Mouse (Mus musculus) hindbrain, embryonic 14.5 days (tissue): ENCODE measurements around the gene Apod. TPM values are rescaled to one million over a fixed set of nuclear protein-coding genes. Genes with fewer than 3 reads are reported as not detected.

Source experiments
- ATAC-seq: fragments of 200-750 bp; cut with Nextera tagmentation; 2 replicates; pipeline ENCODE4 v1.8.0; 2017; ENCODE audit warnings: moderate number of reproducible peaks, mild to moderate bottlenecking, moderate TSS enrichment, moderate library complexity; ENCODE audit not compliant: low FRiP score
- DNase-seq: peaks from one replicate; pipeline ENCODE4 v3.0.0-alpha.2; 2015; ENCODE audit warnings: low spot score
- H3K27ac ChIP-seq: fragments of 300-500 bp; sonication (generic); 2 replicates; pipeline ENCODE4 v1.5.1; 2014; ENCODE audit warnings: mild to moderate bottlenecking, moderate library complexity
- H3K27me3 ChIP-seq: fragments of 300-500 bp; sonication (generic); 2 replicates; pipeline ENCODE4 v1.6.1; 2014; ENCODE audit warnings: mild to moderate bottlenecking, low read length, mixed read lengths; ENCODE audit not compliant: control insufficient read depth, insufficient read depth
- H3K36me3 ChIP-seq: fragments of 300-500 bp; sonication (generic); replicated peaks from 2 replicates; pipeline ENCODE4 v1.6.1; 2014; ENCODE audit not compliant: control insufficient read depth, insufficient read depth
- H3K4me1 ChIP-seq: fragments of 300-500 bp; sonication (generic); replicated peaks from 2 replicates; pipeline ENCODE4 v1.6.1; 2014; ENCODE audit warnings: antibody characterized with exemption, low read length, mixed read lengths; ENCODE audit not compliant: control insufficient read depth, insufficient read depth
- H3K4me2 ChIP-seq: fragments of 300-500 bp; sonication (generic); replicated peaks from 2 replicates; pipeline ENCODE4 v1.6.1; 2014; ENCODE audit warnings: mild to moderate bottlenecking, moderate library complexity
- H3K4me3 ChIP-seq: fragments of 300-500 bp; sonication (generic); replicated peaks from 2 replicates; pipeline ENCODE4 v1.5.1; 2014; ENCODE audit warnings: mild to moderate bottlenecking, low read length
- H3K9ac ChIP-seq: fragments of 300-500 bp; sonication (generic); 2 replicates; pipeline ENCODE4 v1.6.1; 2014
- H3K9me3 ChIP-seq: fragments of 300-500 bp; sonication (generic); 2 replicates; pipeline ENCODE4 v1.6.1; 2016; ENCODE audit warnings: low read length; ENCODE audit not compliant: control insufficient read depth
- WGBS: fragments of 180-500 bp; shearing (Covaris S2); extraction: QIAGEN DNeasy Blood & Tissue Kit; methylation state at CpG from one replicate; pipeline ENCODE4 v1.1.7; 2014; 5-methylcytosine and 5-hydroxymethylcytosine counted together
- polyA plus RNA-seq: library from polyadenylated mRNA; unstranded; fragments of >200 nt; fragmentation: Nextera tagmentation; extraction: Ambion mirVana; gene quantifications from 2 replicates; pipeline ENCODE4 v1.2.1, GENCODE M21; 2014

The Apod gene
- polyA plus RNA-seq, result 73.7 and 76.7 TPM in 2 replicates

DNA sequence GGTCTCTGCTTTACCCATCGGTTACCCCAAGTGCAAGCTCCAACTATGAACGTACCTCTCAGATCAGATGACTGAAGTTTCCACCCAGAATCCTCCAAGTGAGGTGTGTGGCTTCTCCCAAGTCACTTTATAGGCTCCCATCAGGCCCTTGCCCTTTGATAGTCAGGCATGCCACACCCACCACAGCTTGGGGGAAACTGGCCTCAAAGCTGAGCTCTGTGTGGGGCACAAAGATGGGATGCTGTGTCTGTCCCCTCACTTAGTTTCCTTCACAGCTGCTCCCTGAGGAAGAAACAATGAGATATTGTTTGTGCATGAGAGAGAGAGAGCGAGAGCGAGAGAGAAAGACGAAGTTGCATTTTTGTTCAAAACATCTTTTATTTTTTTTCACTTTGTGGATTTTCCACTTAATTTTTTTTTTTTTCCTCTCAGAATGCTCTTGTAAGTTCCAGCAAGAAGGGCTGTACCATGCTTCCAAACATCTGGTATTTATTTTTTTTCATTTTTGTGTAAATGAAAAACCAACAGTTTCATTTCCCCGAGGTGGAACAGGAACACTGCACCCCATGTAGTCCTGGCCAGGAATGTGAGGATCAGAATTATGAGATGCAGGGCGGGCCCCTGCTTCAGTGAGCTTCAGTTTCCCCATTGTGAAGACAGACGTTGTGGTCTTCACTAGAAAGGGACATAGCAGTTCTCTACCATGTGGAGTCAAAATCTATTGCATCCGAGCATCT lies at the start of gene Apod:
Gene Apod, minus strand, starts transcription at position 312 of the 737 bp plus-strand sequence.
- DNase-seq (no peak), ATAC-seq (no peak)
- 39% methylated on average over 9 of the region's 9 CpGs for WGBS
- 0 out of 2 replicates have a peak within 1 kb of the TSS, but pooled peaks have one; percentile 7 for H3K27ac ChIP-seq
- H3K4me1 ChIP-seq, result no peaks in the 10 kb centered on the region
- H3K9ac ChIP-seq, result no peak within 1 kb of the TSS
- H3K4me2 ChIP-seq, result peak within 1 kb of the TSS; percentile 12; the same call in 1 of the 2 replicates
- H3K9me3 ChIP-seq, result no peaks in the 10 kb centered on the region
- H3K36me3 ChIP-seq, result no peaks in the 10 kb centered on the region
- H3K27me3 ChIP-seq, result no peaks in the 10 kb centered on the region
- no peak within 1 kb of the TSS for H3K4me3 ChIP-seq

GRCm38 (mm10) chr16:31363685-31364436 lies 49.3 kb upstream of the Apod start:
- Histone ChIP-seq H3K4me2 (no peak overlapping the region), H3K9ac (no peak overlapping the region), H3K9me3 (no peaks in the 10 kb centered on the region), H3K4me1 (no peaks in the 10 kb centered on the region), H3K4me3 (no peak overlapping the region), H3K27ac (no peak overlapping the region), H3K27me3 (0 out of 2 replicates have a peak, but pooled peaks cover 4% of the 10 kb centered on the region), H3K36me3 (no peaks in the 10 kb centered on the region)
- DNase-seq (no peak), ATAC-seq (no peak)
- WGBS, result 84% methylated on average over 11 of the region's 11 CpGs

- DNase-seq (no peak), ATAC-seq (no peak)
- H3K9ac ChIP-seq, result no peak overlapping the region
- no peak overlapping the region for H3K4me2 ChIP-seq
- H3K4me3 ChIP-seq, result no peak overlapping the region
- 71% methylated on average over 5 of the region's 5 CpGs for WGBS
- H3K4me1 ChIP-seq, result no peaks in the 10 kb centered on the region
- no peak overlapping the region for H3K27ac ChIP-seq
- H3K36me3 ChIP-seq, result no peaks in the 10 kb centered on the region
- no peaks in the 10 kb centered on the region for H3K9me3 ChIP-seq
- H3K27me3 ChIP-seq, result 0 out of 2 replicates have a peak, but pooled peaks cover 7% of the 10 kb centered on the region
These were observed 44.9 kb upstream of the Apod start for GRCm38 (mm10) chr16:31359542-31359941.

DNA sequence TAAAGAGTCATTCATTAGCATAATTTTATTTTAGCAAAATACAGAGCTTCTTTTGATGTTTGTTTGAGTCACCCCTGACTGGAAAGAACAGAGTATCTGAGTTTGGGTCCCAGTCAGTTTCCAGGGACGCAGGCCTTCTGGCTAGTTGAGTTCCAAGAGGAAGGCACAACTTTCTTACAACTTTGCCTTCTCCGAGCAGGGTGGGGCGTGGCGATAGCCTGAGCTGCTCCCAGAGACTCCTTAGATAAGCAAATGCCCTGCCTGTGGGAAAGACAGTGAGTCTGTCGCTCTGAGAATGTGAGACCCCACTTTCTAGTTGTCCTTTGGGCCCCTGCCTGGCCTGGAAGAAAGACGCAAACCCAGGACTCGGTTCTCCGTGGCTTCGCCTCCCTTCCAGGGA lies 44.4 kb upstream of the Apod start:
- H3K9me3 ChIP-seq, result no peaks in the 10 kb centered on the region
- no peak overlapping the region for H3K27ac ChIP-seq
- ATAC-seq (no peak), DNase-seq (no peak)
- WGBS, result 29% methylated on average over 9 of the region's 9 CpGs
- H3K27me3 ChIP-seq, result 0 out of 2 replicates have a peak, but pooled peaks cover 7% of the 10 kb centered on the region
- H3K9ac ChIP-seq, result no peak overlapping the region
- no peak overlapping the region for H3K4me2 ChIP-seq
- no peaks in the 10 kb centered on the region for H3K4me1 ChIP-seq
- no peak overlapping the region for H3K4me3 ChIP-seq
- H3K36me3 ChIP-seq, result no peaks in the 10 kb centered on the region

GRCm38 (mm10) chr16:31358576-31358975 lies 44.0 kb upstream of the Apod start:
- H3K9ac ChIP-seq, result no peak overlapping the region
- DNase-seq, result no peak
- 0 out of 2 replicates have a peak, but pooled peaks cover 7% of the 10 kb centered on the region for H3K27me3 ChIP-seq
- H3K36me3 ChIP-seq, result no peaks in the 10 kb centered on the region
- no peak overlapping the region for H3K4me2 ChIP-seq
- 37% methylated on average over 15 of the region's 15 CpGs for WGBS
- no peak overlapping the region for H3K27ac ChIP-seq
- H3K4me1 ChIP-seq, result no peaks in the 10 kb centered on the region
- H3K9me3 ChIP-seq, result no peaks in the 10 kb centered on the region
- H3K4me3 ChIP-seq, result no peak overlapping the region
- no peak for ATAC-seq

DNA sequence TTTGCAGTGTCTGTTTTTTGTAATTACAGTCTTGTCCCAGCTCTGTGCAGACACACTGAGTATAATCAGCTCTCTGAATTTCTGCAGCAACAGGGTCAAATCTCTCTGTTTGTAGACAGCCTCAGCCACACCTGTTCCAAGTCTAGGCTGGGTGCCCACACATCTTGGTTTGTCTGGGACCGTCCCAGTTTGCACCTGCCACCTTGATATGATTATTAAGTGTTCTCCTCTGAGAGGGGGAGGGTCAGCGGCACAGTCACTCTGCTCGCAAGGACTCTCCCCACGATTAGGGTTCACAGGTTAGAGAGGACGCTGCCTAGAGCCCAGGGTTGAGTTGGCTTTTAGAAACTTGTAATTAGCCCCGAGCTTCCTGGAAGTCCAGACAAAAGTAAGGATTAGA lies 41.3 kb upstream of the Apod start:
- H3K4me1 ChIP-seq, result no peaks in the 10 kb centered on the region
- 0 out of 2 replicates have a peak, but pooled peaks cover 7% of the 10 kb centered on the region for H3K27me3 ChIP-seq
- H3K4me3 ChIP-seq, result no peak overlapping the region
- no peak overlapping the region for H3K4me2 ChIP-seq
- ATAC-seq, result no peak
- H3K27ac ChIP-seq, result no peak overlapping the region
- no peak for DNase-seq
- 70% methylated on average over 6 of the region's 6 CpGs for WGBS
- no peaks in the 10 kb centered on the region for H3K9me3 ChIP-seq
- no peaks in the 10 kb centered on the region for H3K36me3 ChIP-seq
- no peak overlapping the region for H3K9ac ChIP-seq

DNA sequence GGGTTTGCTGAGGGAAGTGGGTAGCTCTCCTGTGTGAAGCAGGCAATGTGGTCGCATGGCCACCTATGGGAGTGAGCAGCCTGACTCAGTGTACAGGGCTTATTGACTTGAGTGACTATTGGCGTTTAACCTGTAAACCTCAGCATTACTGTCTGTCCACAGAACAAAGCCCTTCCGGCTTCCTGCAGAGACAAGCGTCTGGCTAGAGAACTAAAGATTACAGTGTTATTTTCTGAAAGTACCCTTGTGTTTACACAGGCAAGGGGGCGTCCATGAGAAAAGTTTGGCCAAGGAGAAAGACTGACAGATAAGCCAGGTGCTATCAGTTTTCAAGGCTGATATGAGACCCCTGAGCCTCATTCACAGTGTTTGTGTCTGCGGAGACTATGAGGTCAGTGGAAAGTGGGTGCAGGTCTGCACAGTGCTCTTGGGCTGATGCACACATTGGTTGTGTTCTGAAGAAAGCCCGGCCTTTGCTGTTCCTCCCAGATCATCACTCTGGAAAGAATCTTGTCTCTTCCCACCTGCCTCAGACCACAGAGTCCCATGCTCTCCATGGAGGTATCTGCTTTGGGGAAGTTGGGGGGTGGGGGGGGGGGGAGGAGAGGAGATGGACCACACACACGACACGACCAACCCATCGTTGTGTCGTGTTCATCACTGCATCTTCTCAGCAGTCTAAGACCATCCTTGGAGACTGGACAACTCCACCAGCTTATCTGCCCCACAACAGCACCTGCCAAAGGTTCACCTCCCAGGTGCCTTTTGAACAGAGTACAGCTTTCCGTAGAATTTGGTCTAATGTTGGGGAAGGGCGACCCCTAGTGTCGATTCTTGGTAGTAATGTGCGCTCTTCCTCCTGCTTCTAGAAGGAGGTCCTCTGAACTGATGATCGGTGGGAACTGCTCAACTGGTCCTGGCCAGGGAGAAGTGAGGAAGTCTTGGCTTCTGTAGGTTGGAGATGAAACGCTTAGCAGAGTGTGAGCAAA lies 40.0 kb upstream of the Apod start:
- no peak overlapping the region for H3K27ac ChIP-seq
- ATAC-seq (peak; percentile 60; the same call in 1 of the 2 replicates), DNase-seq (peak; percentile 90)
- H3K27me3 ChIP-seq, result 0 out of 2 replicates have a peak, but pooled peaks cover 7% of the 10 kb centered on the region
- no peak overlapping the region for H3K4me3 ChIP-seq
- no peaks in the 10 kb centered on the region for H3K36me3 ChIP-seq
- WGBS, result 32% methylated on average over 17 of the region's 17 CpGs
- no peaks in the 10 kb centered on the region for H3K4me1 ChIP-seq
- no peak overlapping the region for H3K4me2 ChIP-seq
- no peaks in the 10 kb centered on the region for H3K9me3 ChIP-seq
- no peak overlapping the region for H3K9ac ChIP-seq

DNA sequence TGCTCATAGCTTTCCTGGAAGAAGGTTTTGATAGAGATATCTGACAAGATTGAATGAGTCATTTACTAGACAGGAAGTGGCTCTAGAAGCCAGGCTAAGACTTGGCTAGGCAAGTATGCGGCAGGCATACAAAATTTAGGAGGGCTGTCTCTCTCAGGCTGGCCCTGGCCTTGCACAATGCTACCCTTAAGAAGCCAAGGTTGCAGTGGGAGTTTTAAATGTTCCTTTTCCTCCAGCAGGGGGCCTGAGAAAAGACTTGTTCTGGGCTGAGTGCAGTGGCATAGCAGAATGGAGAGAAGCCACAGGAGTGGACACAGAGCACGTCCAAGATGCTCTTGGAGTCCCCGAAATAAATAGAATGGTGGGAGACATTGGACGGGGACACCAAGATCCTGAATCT lies 38.4 kb upstream of the Apod start:
- WGBS, result 73% methylated on average over 4 of the region's 4 CpGs
- ATAC-seq, result no peak

More for the DNA sequence above, 38.4 kb upstream of the Apod start:
- no peak overlapping the region for H3K27ac ChIP-seq
- H3K36me3 ChIP-seq, result no peaks in the 10 kb centered on the region
- no peak overlapping the region for H3K4me3 ChIP-seq
- no peaks in the 10 kb centered on the region for H3K4me1 ChIP-seq
- peaks cover 5% of the 10 kb centered on the region; the same call in 1 of the 2 replicates for H3K27me3 ChIP-seq
- no peak overlapping the region for H3K4me2 ChIP-seq
- no peaks in the 10 kb centered on the region for H3K9me3 ChIP-seq
- no peak for DNase-seq
- H3K9ac ChIP-seq, result no peak overlapping the region
